ENCODE assay signal across 14 mouse cellular contexts in the genomic region with DNA sequence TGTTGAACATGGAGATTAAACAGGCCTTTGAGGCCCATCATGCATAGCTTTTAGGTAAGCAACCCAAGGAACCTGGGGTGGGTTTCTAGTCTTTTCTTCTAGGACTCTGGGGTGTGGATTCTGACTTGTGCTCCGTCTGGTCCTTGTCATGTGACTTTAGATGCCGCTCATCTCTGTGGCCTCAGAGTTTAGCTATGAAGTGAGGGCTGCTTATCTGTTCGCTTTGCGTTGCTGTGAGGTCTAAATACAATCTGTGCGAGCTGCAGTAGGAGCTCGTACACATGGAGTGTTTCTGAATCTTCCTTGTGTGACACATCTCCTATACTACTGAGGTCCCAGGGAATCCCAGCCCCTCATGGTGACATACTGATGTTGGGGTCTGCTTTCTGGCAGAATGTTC.
"Had no signal": no experiment of that assay in that cellular context is flagged by ENCODE, and none has a peak within 500 bp of the region (broad histone marks: within the 10 kb centered on the region; RNA-seq: fewer than 3 reads in every experiment).

No protein-coding gene starts in this region.

- H3K4me3 ChIP-seq: embryonic facial prominence, embryonic 10.5 days; embryonic facial prominence, embryonic 12.5 days; embryonic facial prominence, embryonic 13.5 days; embryonic facial prominence, embryonic 15.5 days; erythroblast, embryonic 14.5 days; forebrain, embryonic 10.5 days; forebrain, embryonic 12.5 days; forebrain, embryonic 13.5 days; forebrain, embryonic 15.5 days; gastrocnemius, adult 2 months; heart, adult 2 months had no signal

- H3K4me1 ChIP-seq: embryonic facial prominence, embryonic 10.5 days; embryonic facial prominence, embryonic 12.5 days; embryonic facial prominence, embryonic 13.5 days; embryonic facial prominence, embryonic 15.5 days; forebrain, embryonic 10.5 days; forebrain, embryonic 12.5 days; forebrain, embryonic 13.5 days; forebrain, embryonic 15.5 days had no signal

- H3K9me3 ChIP-seq: embryonic facial prominence, embryonic 10.5 days; embryonic facial prominence, embryonic 12.5 days; embryonic facial prominence, embryonic 13.5 days; embryonic facial prominence, embryonic 15.5 days; forebrain, embryonic 10.5 days; forebrain, embryonic 12.5 days; forebrain, embryonic 13.5 days; forebrain, embryonic 15.5 days had no signal

- H3K36me3 ChIP-seq: embryonic facial prominence, embryonic 10.5 days; embryonic facial prominence, embryonic 12.5 days; embryonic facial prominence, embryonic 13.5 days; embryonic facial prominence, embryonic 15.5 days; forebrain, embryonic 10.5 days; forebrain, embryonic 12.5 days; forebrain, embryonic 15.5 days had no signal

- H3K27ac ChIP-seq: embryonic facial prominence, embryonic 10.5 days; embryonic facial prominence, embryonic 12.5 days; embryonic facial prominence, embryonic 13.5 days; embryonic facial prominence, embryonic 15.5 days; forebrain, embryonic 10.5 days; forebrain, embryonic 12.5 days; forebrain, embryonic 13.5 days; forebrain, embryonic 15.5 days; gastrocnemius, adult 2 months; heart, adult 2 months had no signal

- ATAC-seq: forebrain, embryonic 13.5 days; forebrain, embryonic 14.5 days; forebrain, embryonic 15.5 days; forebrain, embryonic 16.5 days; forebrain, postnatal 0 days had no signal

- H3K4me2 ChIP-seq: embryonic facial prominence, embryonic 12.5 days; embryonic facial prominence, embryonic 13.5 days; embryonic facial prominence, embryonic 15.5 days; forebrain, embryonic 12.5 days; forebrain, embryonic 13.5 days; forebrain, embryonic 15.5 days had no signal

- H3K9ac ChIP-seq: embryonic facial prominence, embryonic 12.5 days; embryonic facial prominence, embryonic 13.5 days; embryonic facial prominence, embryonic 15.5 days; forebrain, embryonic 12.5 days; forebrain, embryonic 13.5 days; forebrain, embryonic 15.5 days; forebrain, postnatal 0 days had no signal

- H3K27me3 ChIP-seq: embryonic facial prominence, embryonic 12.5 days; embryonic facial prominence, embryonic 13.5 days; embryonic facial prominence, embryonic 15.5 days; forebrain, embryonic 12.5 days; forebrain, embryonic 13.5 days; forebrain, embryonic 15.5 days had no signal
